Mouse (Mus musculus) hindbrain, embryonic 13.5 days (tissue): Measurements from ENCODE around the gene Rnf213. TPM values are rescaled to one million over a fixed set of nuclear protein-coding genes. Genes with fewer than 3 reads are reported as not detected.

Experiments
- ATAC-seq: fragments of 200-750 bp; cut with Nextera tagmentation; 2 replicates; pipeline ENCODE4 v1.8.0; 2017; ENCODE audit warnings: moderate TSS enrichment; ENCODE audit not compliant: low FRiP score
- H3K27ac ChIP-seq: fragments of 300-500 bp; sonication (generic); 2 replicates; pipeline ENCODE4 v1.5.1; 2015; ENCODE audit warnings: inconsistent platforms, mild to moderate bottlenecking, moderate library complexity
- H3K27me3 ChIP-seq: fragments of 300-500 bp; sonication (generic); 2 replicates; pipeline ENCODE4 v1.6.1; 2015; ENCODE audit warnings: mild to moderate bottlenecking, inconsistent platforms
- H3K36me3 ChIP-seq: fragments of 300-500 bp; sonication (generic); 2 replicates; pipeline ENCODE4 v1.6.1; 2015; ENCODE audit warnings: mild to moderate bottlenecking, inconsistent platforms
- H3K4me1 ChIP-seq: fragments of 300-500 bp; sonication (generic); replicated peaks from 2 replicates; pipeline ENCODE4 v1.6.1; 2015; ENCODE audit warnings: inconsistent platforms
- H3K4me2 ChIP-seq: fragments of 300-500 bp; sonication (generic); 2 replicates; pipeline ENCODE4 v1.6.1; 2015; ENCODE audit warnings: inconsistent platforms, mild to moderate bottlenecking, moderate library complexity
- H3K4me3 ChIP-seq: fragments of 300-500 bp; sonication (generic); 2 replicates; pipeline ENCODE4 v1.5.1; 2015; ENCODE audit warnings: mild to moderate bottlenecking, inconsistent platforms
- H3K9ac ChIP-seq: fragments of 300-500 bp; sonication (generic); 2 replicates; pipeline ENCODE4 v1.6.1; 2015; ENCODE audit warnings: mild to moderate bottlenecking, inconsistent platforms
- H3K9me3 ChIP-seq: fragments of 300-500 bp; sonication (generic); 2 replicates; pipeline ENCODE4 v1.6.1; 2016; ENCODE audit warnings: inconsistent platforms
- WGBS: fragments of 180-500 bp; shearing (Covaris S2); methylation state at CpG from one replicate; pipeline ENCODE4 v1.1.7; 2015; 5-methylcytosine and 5-hydroxymethylcytosine counted together
- microRNA counts: library from miRNA; unstranded; fragments of <30 nt; microRNA quantifications from one replicate; lab custom pipeline; 2016
- microRNA-seq: library from miRNA; unstranded; fragments of <30 nt; microRNA quantifications from one replicate; pipeline ENCODE4, GENCODE M21; 2016
- polyA plus RNA-seq: library from polyadenylated mRNA; unstranded; fragments of >200 nt; fragmentation: Nextera tagmentation; extraction: Ambion mirVana; gene quantifications from 2 replicates; pipeline ENCODE4 v1.2.1, GENCODE M21; 2015

Gene Rnf213
- polyA plus RNA-seq, 1 experiment from 2014 or later = 0.70 TPM

DNA sequence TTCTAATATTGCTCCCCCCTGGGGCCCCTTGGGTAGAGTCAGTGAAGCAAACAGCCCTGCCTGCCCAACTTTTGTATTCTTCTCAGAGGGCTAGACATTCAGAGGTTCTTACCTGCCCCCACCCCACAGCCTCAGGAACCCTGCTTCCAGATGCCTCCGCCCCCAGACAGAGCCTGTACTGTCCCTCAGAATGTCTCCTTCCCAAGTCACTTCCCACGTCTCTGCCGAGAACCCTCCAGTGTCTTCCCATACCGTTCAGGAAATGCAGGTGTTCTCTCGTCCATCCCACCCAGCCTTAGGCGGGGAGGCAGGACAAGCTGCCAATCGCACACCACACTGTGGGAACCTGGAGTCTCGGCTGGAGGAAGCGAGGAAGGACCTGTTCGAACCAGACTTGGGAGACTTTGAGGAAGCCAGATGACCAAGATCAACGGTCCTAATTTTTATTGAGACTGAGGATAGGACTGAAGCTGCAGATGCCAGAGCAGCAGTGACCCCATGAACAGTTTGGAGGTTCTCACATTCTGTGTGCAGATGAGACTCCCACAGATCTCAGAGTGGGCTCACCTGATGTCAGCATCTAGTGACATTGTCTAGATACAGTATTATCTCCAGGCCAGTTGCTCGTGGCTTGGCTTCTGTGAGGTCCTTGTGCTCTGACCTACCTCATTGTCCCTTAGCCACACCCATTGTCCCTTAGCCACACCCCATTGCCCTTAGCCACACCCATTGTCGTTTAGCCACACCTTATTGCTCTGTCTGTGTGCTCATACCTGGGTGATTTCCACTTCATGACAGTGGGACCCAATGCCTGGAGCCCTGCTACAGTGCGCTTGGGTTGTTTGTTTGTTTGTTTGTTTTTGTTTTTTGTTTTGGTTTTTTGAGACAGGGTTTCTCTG, 133.4 kb downstream of the Rnf213 start:
- Histone ChIP-seq H3K4me1 (peaks cover 4% of the 10 kb centered on the region), H3K9ac (no peak overlapping the region), H3K27me3 (peaks cover 3% of the 10 kb centered on the region; the same call in 1 of the 2 replicates), H3K4me3 (no peak overlapping the region), H3K36me3 (no peaks in the 10 kb centered on the region), H3K9me3 (no peaks in the 10 kb centered on the region), H3K27ac (no peak overlapping the region), H3K4me2 (no peak overlapping the region)
- WGBS = 84% methylated on average over 14 of the region's 14 CpGs
- ATAC-seq = no peak

DNA sequence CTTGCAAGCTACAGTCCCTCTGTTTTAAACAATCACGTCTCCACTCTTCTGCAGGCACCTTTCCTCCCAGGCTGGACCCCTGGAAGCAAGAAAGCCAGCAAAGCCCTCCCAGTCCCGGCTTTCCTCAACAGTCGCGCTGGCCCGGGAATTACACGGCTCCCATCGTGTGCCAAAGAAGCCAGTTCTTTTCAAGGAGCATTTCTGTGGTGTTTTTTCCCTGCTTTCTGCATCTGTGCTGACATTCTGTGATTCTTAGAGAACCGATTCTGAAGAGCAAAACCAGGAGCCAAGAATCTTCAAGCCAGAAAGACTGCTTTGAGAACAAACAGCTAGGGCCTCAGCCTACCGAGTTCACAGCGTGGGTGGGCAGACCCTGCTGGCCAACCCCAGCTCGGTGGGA, 136.0 kb downstream of the Rnf213 start:
- Histone ChIP-seq H3K9me3 (no peaks in the 10 kb centered on the region), H3K36me3 (no peaks in the 10 kb centered on the region), H3K27me3 (peaks cover 7% of the 10 kb centered on the region), H3K9ac (no peak overlapping the region), H3K27ac (no peak overlapping the region), H3K4me1 (peaks cover 12% of the 10 kb centered on the region), H3K4me2 (no peak overlapping the region), H3K4me3 (no peak overlapping the region)
- no peak for ATAC-seq
- WGBS = 65% methylated on average over 11 of the region's 11 CpGs

DNA sequence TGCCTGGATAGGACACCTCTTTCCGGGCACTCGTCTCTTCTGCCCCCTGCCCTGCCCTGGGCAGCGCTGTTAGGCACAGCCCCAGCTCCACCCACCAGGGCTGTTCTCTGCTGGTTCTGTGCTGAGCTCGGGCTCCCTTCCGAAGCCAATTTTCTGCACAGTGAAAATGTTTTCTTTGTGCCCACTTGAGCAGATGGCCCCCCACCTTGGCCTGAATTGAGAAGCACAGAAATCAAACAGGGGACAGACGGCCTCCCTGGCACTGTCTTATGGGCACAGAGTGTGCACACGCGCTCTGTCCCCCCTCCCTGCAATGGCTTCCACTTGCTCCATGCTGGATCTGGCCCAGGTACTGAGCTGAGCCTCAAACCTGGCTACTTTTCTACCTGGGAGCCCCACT, 139.6 kb downstream of the Rnf213 start:
- 61% methylated on average over 8 of the region's 8 CpGs for WGBS

DNA sequence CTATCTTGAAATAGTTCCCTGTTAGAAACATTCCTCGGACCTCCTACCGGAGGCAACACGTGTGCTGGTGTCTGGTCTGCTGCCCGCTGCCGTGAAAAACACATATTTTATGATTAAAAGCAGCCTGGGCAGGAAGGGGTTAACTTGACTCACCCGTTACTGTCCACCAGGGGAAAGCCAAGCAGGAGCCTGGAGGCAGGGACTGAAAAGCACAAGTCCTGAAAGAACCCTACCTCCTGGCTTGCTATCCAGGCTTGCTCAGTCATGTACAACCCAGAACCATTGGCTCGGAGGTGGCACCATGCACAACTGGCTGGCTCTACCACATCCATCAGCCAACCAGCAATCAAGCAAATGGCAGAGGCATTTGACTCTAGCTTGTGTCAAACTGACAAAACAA, 140.8 kb downstream of the Rnf213 start:
- peaks cover 12% of the 10 kb centered on the region for H3K27me3 ChIP-seq
- no peak overlapping the region for H3K27ac ChIP-seq
- H3K9ac ChIP-seq = no peak overlapping the region
- WGBS = 67% methylated on average over 7 of the region's 7 CpGs
- ATAC-seq = no peak
- no peak overlapping the region for H3K4me3 ChIP-seq
- H3K36me3 ChIP-seq = no peaks in the 10 kb centered on the region
- no peaks in the 10 kb centered on the region for H3K9me3 ChIP-seq
- peaks cover 9% of the 10 kb centered on the region for H3K4me1 ChIP-seq
- no peak overlapping the region for H3K4me2 ChIP-seq

More for the DNA sequence above, 139.6 kb downstream of the Rnf213 start:
- H3K4me3 ChIP-seq = no peak overlapping the region
- H3K27ac ChIP-seq = 0 out of 2 replicates have a peak overlapping the region, but pooled peaks have one; percentile 3
- H3K27me3 ChIP-seq = peaks cover 15% of the 10 kb centered on the region
- peaks cover 9% of the 10 kb centered on the region for H3K4me1 ChIP-seq
- no peak for ATAC-seq
- H3K4me2 ChIP-seq = no peak overlapping the region
- H3K9me3 ChIP-seq = no peaks in the 10 kb centered on the region
- no peak overlapping the region; the same call in 1 of the 2 replicates for H3K9ac ChIP-seq
- no peaks in the 10 kb centered on the region for H3K36me3 ChIP-seq

MicroRNAs encoded within 50 kb of the gene (microRNA counts, 519-probe panel; counts per million panel counts)
- microRNA mmu-miR-1932 (lab: Ali Mortazavi, UCI) = 51.3 counts per million

Small RNAs within 50 kb of the gene (microRNA-seq; reads per million reads assigned to microRNA genes)
- not detected for gene Mir1932

Other genes with a start within 250 kb of the Rnf213 start
- 57.4 and 61.1 TPM in 2 replicates for gene Tbc1d16, start 164.6 kb upstream of the Rnf213 start, polyA plus RNA-seq
- gene Ccdc40, start 164.5 kb upstream of the Rnf213 start, polyA plus RNA-seq = 14.6 and 18.0 TPM in 2 replicates
- 59.6 and 62.3 TPM in 2 replicates for gene Gaa, start 125.2 kb upstream of the Rnf213 start, polyA plus RNA-seq
- 266 and 296 TPM in 2 replicates for gene Eif4a3, start 93.0 kb upstream of the Rnf213 start, polyA plus RNA-seq
- gene Card14, start 85.3 kb upstream of the Rnf213 start, polyA plus RNA-seq = 0.06 and 0.09 TPM in 2 replicates
- gene Sgsh, start 37.6 kb upstream of the Rnf213 start, polyA plus RNA-seq = 4.7 and 5.5 TPM in 2 replicates
- gene Slc26a11, start 37.5 kb upstream of the Rnf213 start, polyA plus RNA-seq = 4.8 and 5.3 TPM in 2 replicates
- 15.5 and 20.9 TPM in 2 replicates for gene Endov, start 98.2 kb downstream of the Rnf213 start, polyA plus RNA-seq
- gene Nptx1, start 154.7 kb downstream of the Rnf213 start, polyA plus RNA-seq = 12.6 and 15.2 TPM in 2 replicates
- 10.2 and 10.6 TPM in 2 replicates for gene Rptor, start 209.8 kb downstream of the Rnf213 start, polyA plus RNA-seq